Mouse (Mus musculus) heart, embryonic 14.5 days (tissue): ENCODE data around the gene Bcl2l1. TPM values are rescaled to one million over a fixed set of nuclear protein-coding genes. Genes with fewer than 3 reads are reported as not detected.

Source experiments
- ATAC-seq: fragments of 200-750 bp; cut with Nextera tagmentation; 2 replicates; pipeline ENCODE4 v1.8.0; 2017; ENCODE audit warnings: low read depth, moderate TSS enrichment; ENCODE audit not compliant: insufficient number of reproducible peaks, insufficient read depth, low FRiP score
- H3K27ac ChIP-seq, 2 experiments: fragments of 200-500 bp in 1 of 2; fragments of 300-500 bp in 1 of 2; sonication (generic) in 1 of 2; replicated peaks in 1 of 2; 2 replicates each; pipeline ENCODE4 v1.5.1; 2012 to 2014; ENCODE audit warnings: low read depth in 2 of 2, low read length in 2 of 2, control low read depth in 1 of 2, mild to moderate bottlenecking in 1 of 2, mixed read lengths in 1 of 2; ENCODE audit not compliant: control insufficient read depth in 1 of 2, insufficient read depth in 1 of 2
- H3K27me3 ChIP-seq: fragments of 300-500 bp; sonication (generic); 2 replicates; pipeline ENCODE4 v1.6.1; 2014; ENCODE audit warnings: mild to moderate bottlenecking, low read length, control low read depth; ENCODE audit not compliant: control insufficient read depth, insufficient read depth
- H3K36me3 ChIP-seq: fragments of 300-500 bp; sonication (generic); 2 replicates; pipeline ENCODE4 v1.6.1; 2014; ENCODE audit warnings: mild to moderate bottlenecking, control low read depth, low read length, mixed read lengths; ENCODE audit not compliant: control insufficient read depth, insufficient read depth
- H3K4me1 ChIP-seq, 2 experiments: fragments of 200-500 bp in 1 of 2; fragments of 300-500 bp in 1 of 2; sonication (generic) in 1 of 2; 2 replicates each; pipeline ENCODE4 v1.6.1; 2012 to 2014; ENCODE audit warnings: low read length in 2 of 2, control low read depth in 1 of 2, mixed read lengths in 1 of 2; ENCODE audit not compliant: control insufficient read depth in 2 of 2, insufficient read depth in 2 of 2
- H3K4me2 ChIP-seq: fragments of 300-500 bp; sonication (generic); 2 replicates; pipeline ENCODE4 v1.6.1; 2014; ENCODE audit warnings: mild to moderate bottlenecking, low read length
- H3K4me3 ChIP-seq, 2 experiments: fragments of 200-500 bp in 1 of 2; fragments of 300-500 bp in 1 of 2; sonication (generic) in 1 of 2; 2 replicates each; pipeline ENCODE4 v1.5.1; 2012 to 2014; ENCODE audit warnings: low read length in 2 of 2, mild to moderate bottlenecking in 2 of 2, control low read depth in 1 of 2, low read depth in 1 of 2, moderate library complexity in 1 of 2; ENCODE audit not compliant: control insufficient read depth in 1 of 2, insufficient read depth in 1 of 2
- H3K9ac ChIP-seq: fragments of 300-500 bp; sonication (generic); 2 replicates; pipeline ENCODE4 v1.6.1; 2014; ENCODE audit warnings: mild to moderate bottlenecking, low read length
- H3K9me3 ChIP-seq: fragments of 300-500 bp; sonication (generic); 2 replicates; pipeline ENCODE4 v1.6.1; 2016; ENCODE audit warnings: low read length, control low read depth; ENCODE audit not compliant: control insufficient read depth
- WGBS: fragments of 180-500 bp; shearing (Covaris S2); extraction: QIAGEN DNeasy Blood & Tissue Kit; methylation state at CpG from one replicate; pipeline ENCODE4 v1.1.7; 2014; 5-methylcytosine and 5-hydroxymethylcytosine counted together
- polyA plus RNA-seq: library from polyadenylated mRNA; unstranded; fragments of >200 nt; fragmentation: Nextera tagmentation; extraction: Ambion mirVana; gene quantifications from 2 replicates; pipeline ENCODE4 v1.2.1, GENCODE M21; 2014

Bcl2l1 gene
- polyA plus RNA-seq, 1 experiment from 2014 or later, result 59.0 TPM

DNA sequence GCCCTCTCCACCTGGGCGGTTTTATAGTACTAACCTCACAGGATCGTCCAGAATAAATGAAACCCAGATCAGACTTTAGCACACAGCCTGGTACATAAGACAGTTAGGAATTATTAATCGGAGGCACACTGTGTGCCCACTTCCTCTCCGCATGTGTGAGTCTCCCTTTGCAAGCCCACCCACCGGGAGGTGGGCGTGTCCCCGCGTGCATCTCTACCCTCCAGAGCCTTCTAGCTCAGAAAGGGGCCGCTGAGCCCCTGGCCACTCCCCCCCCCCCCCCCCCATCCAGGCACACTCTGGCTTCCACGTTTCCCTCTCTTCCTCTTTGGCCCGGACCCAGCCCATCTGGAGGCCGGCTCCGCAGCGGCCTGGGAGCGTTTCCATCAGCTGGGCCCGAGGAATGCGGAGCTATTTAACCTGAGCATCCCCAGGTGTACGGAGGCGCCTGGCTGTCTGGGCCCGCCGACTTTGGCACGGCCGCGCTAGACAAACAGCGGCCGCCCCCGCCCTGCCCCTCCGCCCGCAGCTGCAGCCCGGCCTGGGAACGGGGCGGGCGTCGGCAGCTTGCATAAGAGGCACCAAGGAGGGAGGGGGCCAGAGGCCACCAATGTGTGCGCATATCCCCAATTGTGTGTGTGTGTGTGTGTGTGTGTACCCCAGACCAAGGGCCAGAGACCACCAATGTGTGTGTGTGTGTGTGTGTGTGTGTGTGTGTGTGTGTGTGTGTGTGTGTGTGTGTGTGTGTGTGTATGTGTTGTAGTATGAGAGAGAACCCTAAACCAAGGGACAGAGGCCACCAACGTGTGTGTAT lies 92.3 kb downstream of the Bcl2l1 start:
- H3K9me3 ChIP-seq, result no peaks in the 10 kb centered on the region
- peaks cover 28 to 56% of the 10 kb centered on the region in 2 experiments for H3K4me1 ChIP-seq
- H3K27ac ChIP-seq, result peak overlapping the region; percentile 82 to 83
- peak overlapping the region; percentile 84 for H3K4me2 ChIP-seq
- peak overlapping the region; percentile 88 for H3K9ac ChIP-seq
- 2% methylated on average over 35 of the region's 36 CpGs for WGBS
- H3K4me3 ChIP-seq, result peak overlapping the region; percentile 26 to 63
- no peaks in the 10 kb centered on the region for H3K36me3 ChIP-seq
- peak; percentile 55 for ATAC-seq
- H3K27me3 ChIP-seq, result no peaks in the 10 kb centered on the region

DNA sequence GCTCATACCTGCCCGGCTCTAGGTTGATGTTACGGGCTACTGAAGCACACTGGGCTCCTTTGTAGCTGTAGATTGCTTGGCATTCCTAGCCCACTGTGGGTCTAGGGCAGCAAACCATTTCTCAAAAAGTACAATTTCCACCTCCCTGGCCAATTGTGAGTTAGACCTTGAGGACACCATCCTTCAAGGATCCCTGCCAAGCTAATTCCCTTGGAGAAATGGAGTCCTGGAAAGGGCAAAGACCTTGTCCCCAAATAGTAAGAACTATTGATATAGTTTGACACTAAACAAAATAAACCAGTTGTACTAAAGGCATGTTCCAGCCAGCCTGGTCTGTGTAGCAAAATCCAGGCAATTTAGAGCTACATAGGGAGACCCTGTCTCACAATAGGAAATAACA lies 93.2 kb downstream of the Bcl2l1 start:
- H3K4me3 ChIP-seq, result peak overlapping the region; percentile 58 to 63
- no peaks in the 10 kb centered on the region for H3K27me3 ChIP-seq
- 63% methylated on average over 2 of the region's 2 CpGs for WGBS
- peaks cover 28 to 57% of the 10 kb centered on the region in 2 experiments for H3K4me1 ChIP-seq
- peak overlapping the region; percentile 84 for H3K4me2 ChIP-seq
- peak overlapping the region; percentile 88 for H3K9ac ChIP-seq
- no peaks in the 10 kb centered on the region for H3K9me3 ChIP-seq
- no peak for ATAC-seq
- peak overlapping the region; percentile 80 to 82 for H3K27ac ChIP-seq
- H3K36me3 ChIP-seq, result no peaks in the 10 kb centered on the region

DNA sequence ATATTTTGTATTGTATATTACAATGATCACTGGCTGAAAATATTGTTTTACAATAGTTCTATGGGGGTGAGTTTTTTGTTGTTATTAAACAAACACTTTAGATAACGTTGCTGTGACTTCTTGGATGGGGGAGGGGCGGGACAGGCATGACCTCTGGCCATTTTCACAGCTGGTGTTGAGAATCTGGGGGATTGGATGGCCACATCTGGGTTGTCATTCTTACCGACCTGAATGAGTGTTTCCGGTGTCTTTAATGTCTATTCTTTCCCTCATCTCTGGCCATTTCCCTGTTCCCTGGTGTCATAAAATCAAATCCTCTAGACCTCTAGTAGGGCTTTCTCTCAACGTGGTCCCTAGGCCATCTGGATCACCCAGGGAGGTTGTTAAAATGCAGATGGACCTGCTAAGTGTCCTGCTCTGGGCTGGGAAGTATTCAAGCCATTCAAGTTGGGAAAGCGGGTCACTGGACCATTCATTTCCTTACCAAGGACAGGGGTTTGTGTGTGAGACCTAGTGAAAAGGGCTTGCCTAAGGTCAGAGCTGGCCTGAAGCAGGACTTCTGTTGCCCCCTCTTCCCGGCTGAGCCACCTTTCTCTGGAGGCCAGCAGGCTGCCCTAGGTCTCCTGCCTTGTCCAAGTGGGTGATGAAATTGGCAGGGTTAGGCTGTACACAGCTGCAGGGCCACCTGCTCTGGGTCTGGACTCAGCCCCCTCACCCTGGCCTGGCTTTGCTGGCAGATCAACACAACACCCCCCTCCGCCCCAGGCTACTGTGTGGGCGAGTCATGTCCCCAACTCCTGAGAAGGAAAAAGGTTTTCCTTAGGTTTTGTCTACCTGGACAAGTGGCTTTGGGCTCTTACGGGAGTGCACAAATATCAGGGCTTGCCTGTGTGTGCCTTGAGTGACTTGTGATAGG lies 94.0 kb downstream of the Bcl2l1 start:
- no peak for ATAC-seq
- H3K36me3 ChIP-seq, result no peaks in the 10 kb centered on the region
- H3K27me3 ChIP-seq, result no peaks in the 10 kb centered on the region
- H3K9me3 ChIP-seq, result no peaks in the 10 kb centered on the region
- WGBS, result 24% methylated on average over 10 of the region's 10 CpGs
- H3K4me3 ChIP-seq, result peak overlapping the region; percentile 58 to 63
- peak overlapping the region; percentile 88 for H3K9ac ChIP-seq
- peaks cover 28 to 57% of the 10 kb centered on the region in 2 experiments for H3K4me1 ChIP-seq
- peak overlapping the region; percentile 84 for H3K4me2 ChIP-seq
- peak overlapping the region; percentile 80 to 82 for H3K27ac ChIP-seq

DNA sequence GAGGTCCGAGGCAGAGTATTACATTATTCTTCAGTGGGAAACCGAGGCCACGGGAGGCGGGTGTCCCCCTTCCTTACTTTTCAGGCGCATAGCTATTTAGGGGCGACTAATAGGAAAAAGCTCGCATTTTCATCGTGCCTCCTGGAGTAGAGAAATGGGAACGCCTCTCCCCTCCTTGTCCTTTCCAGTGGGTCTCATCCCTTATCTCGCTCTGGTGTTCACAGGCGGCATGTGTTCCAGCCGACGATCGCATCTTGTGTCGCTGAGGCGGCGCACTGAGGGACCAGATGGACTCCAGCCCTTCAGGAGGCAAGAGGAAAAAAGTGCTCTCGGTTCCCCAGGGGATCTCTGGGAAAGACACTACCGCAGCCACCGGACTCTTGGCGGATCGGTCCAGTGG lies 94.8 kb downstream of the Bcl2l1 start:
- Histone ChIP-seq H3K4me1 (peaks cover 25 to 50% of the 10 kb centered on the region in 2 experiments), H3K4me3 (peak overlapping the region; percentile 58 to 63)
- under 1% methylated on average over 22 of the region's 22 CpGs for WGBS

DNA sequence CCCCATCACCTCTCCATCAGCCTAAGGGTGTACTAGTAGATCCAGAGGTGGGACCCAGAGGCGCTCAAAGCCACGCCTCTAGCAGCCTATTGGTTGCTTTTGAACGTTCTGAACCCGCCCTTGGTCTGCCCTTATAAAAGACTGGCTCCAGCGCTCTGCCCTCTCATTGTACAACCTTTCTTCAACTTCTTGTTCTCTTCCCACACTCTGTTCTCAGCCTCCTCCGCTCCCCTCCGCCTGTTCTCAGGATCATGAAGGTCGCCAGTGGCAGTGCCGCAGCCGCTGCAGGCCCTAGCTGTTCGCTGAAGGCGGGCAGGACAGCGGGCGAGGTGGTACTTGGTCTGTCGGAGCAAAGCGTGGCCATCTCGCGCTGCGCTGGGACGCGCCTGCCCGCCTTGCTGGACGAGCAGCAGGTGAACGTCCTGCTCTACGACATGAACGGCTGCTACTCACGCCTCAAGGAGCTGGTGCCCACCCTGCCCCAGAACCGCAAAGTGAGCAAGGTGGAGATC lies 95.4 kb downstream of the Bcl2l1 start, which contains the start of gene Id1:
TSS of gene Id1 (plus strand) at position 162 of the 512 bp plus-strand sequence.
- Histone ChIP-seq H3K9me3 (no peaks in the 10 kb centered on the region), H3K4me3 (peak within 1 kb of the TSS; percentile 58 to 63), H3K9ac (peak within 1 kb of the TSS; percentile 88), H3K36me3 (no peaks in the 10 kb centered on the region), H3K4me2 (peak within 1 kb of the TSS; percentile 84), H3K27me3 (no peaks in the 10 kb centered on the region), H3K27ac (peak within 1 kb of the TSS; percentile 82 to 87), H3K4me1 (peaks cover 19 to 45% of the 10 kb centered on the region in 2 experiments)
- under 1% methylated on average over 28 of the region's 28 CpGs for WGBS
- peak; percentile 67 for ATAC-seq

More for the DNA sequence above, 94.8 kb downstream of the Bcl2l1 start:
- peak overlapping the region; percentile 84 for H3K4me2 ChIP-seq
- ATAC-seq, result no peak
- peak overlapping the region; percentile 88 for H3K9ac ChIP-seq
- H3K27ac ChIP-seq, result peak overlapping the region; percentile 80 to 82
- no peaks in the 10 kb centered on the region for H3K27me3 ChIP-seq
- H3K36me3 ChIP-seq, result no peaks in the 10 kb centered on the region
- no peaks in the 10 kb centered on the region for H3K9me3 ChIP-seq

- H3K27ac ChIP-seq, result peak overlapping the region; percentile 82 to 87
- no peaks in the 10 kb centered on the region for H3K9me3 ChIP-seq
- 0% methylated on average over 28 of the region's 28 CpGs for WGBS
- ATAC-seq, result peak; percentile 80
- H3K9ac ChIP-seq, result peak overlapping the region; percentile 88
- H3K27me3 ChIP-seq, result no peaks in the 10 kb centered on the region
- H3K4me1 ChIP-seq, result peaks cover 22 to 43% of the 10 kb centered on the region in 2 experiments
- H3K4me3 ChIP-seq, result peak overlapping the region; percentile 25 to 63
- no peaks in the 10 kb centered on the region for H3K36me3 ChIP-seq
- peak overlapping the region; percentile 84 for H3K4me2 ChIP-seq
Measured at GRCm38 (mm10) chr2:152734984-152735383, 96.5 kb downstream of the Bcl2l1 start.

- Histone ChIP-seq H3K4me1 (peaks cover 24 to 45% of the 10 kb centered on the region in 2 experiments), H3K4me2 (peak overlapping the region; percentile 84), H3K27me3 (no peaks in the 10 kb centered on the region), H3K36me3 (no peaks in the 10 kb centered on the region), H3K27ac (peak overlapping the region; percentile 51 to 70; a peak in 3 of 4 replicates), H3K9me3 (no peaks in the 10 kb centered on the region), H3K4me3 (peak overlapping the region in 1 of 2 experiments; percentile 63; a peak in 3 of 4 replicates), H3K9ac (peak overlapping the region; percentile 60)
- ATAC-seq, result no peak
- 15% methylated on average over 10 of the region's 10 CpGs for WGBS
Measured at GRCm38 (mm10) chr2:152734501-152734900, 97.0 kb downstream of the Bcl2l1 start.
